Mouse (Mus musculus): ENCODE results near the gene G3bp2.

DNA sequence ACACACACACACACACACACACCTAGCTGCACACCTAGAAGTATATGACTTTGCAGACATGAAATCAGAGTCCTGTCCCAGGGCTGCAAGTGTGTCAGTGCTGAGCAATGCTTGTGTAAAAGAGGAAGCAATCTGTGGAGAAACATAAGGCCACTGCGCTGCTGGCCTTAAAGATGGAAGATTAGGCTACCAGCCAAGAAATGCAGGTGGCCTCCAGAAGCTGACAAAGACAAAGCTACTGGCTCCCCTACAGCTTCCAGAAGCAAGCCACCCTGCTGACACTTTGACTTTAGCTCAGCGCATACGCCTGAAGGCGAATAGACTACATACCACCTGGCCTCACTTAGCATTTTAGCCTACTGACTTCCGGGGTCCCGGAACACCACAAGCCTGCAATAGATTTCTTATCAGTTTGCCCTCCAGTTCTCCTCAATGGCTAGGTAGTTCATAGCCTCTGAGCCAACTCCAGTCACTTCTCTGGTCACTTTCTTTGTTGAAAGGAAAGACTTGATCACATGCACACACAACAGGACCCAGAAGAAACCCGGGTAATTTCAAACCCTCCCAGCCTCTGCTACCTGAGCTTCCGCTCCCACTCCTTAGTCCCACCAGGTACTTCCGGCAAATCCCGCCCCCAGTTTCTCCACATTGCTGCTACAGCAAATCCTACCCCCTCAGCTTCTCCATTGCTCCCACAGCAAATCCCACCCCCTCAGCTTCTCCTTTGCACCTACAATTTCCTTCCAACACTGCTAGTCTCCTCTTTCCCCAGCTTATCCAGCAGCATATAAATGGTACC, 23.0 kb upstream of the G3bp2 start:
- TF ChIP-seq CTCF (IDR thresholded peaks at IDR 0.05; ENCODE audit: borderline replicate concordance, insufficient read depth, low read depth, low read length) (no peak), POLR2A (IDR thresholded peaks at IDR 0.05; ENCODE audit: borderline replicate concordance, insufficient read depth, low read length) (no peak)
